Mouse (Mus musculus): ENCODE data around the gene Casc3. TPM values are rescaled to one million over a fixed set of nuclear protein-coding genes. Genes with fewer than 3 reads are reported as not detected.

Gene Casc3
- total RNA-seq, 2 experiments from 2014 or later, result 32.1 to 35.6 TPM

- ATAC-seq (ENCODE audit: poor library complexity, severe bottlenecking), result peak; percentile 100
Observed at GRCm38 (mm10) chr11:98863028-98863750, 58.5 kb downstream of the Casc3 start, which contains the start of gene Wipf2. Wipf2 (plus strand) TSS chr11:98863638.

GRCm38 (mm10) chr11:98863751-98864429 lies 59.2 kb downstream of the Casc3 start:
- ATAC-seq (ENCODE audit: poor library complexity, severe bottlenecking), result peak; percentile 21

GRCm38 (mm10) chr11:98867293-98867692 lies 62.6 kb downstream of the Casc3 start:
- ATAC-seq (ENCODE audit: poor library complexity, severe bottlenecking), result no peak

- ATAC-seq (ENCODE audit: poor library complexity, severe bottlenecking), result no peak
Observed at GRCm38 (mm10) chr11:98869906-98870305, 65.2 kb downstream of the Casc3 start.

DNA sequence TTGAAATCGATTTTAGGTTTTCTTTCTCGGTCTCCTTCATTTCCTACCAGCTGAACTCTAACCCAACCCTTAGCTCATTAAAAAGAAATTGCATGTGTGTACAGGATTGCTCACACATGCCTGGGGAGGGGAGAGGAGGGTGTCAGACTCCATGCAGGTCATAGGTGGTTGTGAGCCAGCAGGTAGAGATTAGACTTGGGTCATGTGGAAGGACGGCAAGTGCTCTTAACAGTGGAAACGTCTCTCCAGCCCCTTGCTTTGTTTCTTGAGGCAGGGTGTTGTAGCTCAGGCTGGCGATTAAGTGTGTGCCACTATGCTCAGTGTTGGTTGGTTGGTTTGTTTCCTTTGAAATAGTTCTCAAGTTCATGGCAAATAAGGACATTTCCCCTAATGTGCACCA lies 66.1 kb downstream of the Casc3 start:
- ATAC-seq (ENCODE audit: poor library complexity, severe bottlenecking), result no peak

DNA sequence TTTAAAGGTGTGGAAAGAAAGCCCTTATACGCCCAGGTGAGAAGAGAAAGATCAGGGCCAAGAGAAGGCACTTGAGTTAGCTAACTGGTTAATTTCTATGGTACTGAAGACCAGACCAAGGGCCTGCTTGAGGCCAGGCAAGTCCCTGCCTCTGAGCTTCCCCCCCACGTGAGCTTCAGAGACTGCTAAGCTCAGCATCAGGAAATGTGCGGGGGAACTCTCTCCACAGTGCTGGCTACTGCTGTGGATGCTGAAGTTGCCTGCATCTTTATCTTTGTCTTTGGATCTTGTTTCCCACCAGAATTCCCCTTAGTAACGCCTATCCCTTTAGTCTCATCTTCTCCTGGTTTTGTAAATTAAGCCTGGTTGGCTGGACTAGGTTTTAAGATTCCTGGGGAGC lies 66.7 kb downstream of the Casc3 start:
- no peak for ATAC-seq (ENCODE audit: poor library complexity, severe bottlenecking)

DNA sequence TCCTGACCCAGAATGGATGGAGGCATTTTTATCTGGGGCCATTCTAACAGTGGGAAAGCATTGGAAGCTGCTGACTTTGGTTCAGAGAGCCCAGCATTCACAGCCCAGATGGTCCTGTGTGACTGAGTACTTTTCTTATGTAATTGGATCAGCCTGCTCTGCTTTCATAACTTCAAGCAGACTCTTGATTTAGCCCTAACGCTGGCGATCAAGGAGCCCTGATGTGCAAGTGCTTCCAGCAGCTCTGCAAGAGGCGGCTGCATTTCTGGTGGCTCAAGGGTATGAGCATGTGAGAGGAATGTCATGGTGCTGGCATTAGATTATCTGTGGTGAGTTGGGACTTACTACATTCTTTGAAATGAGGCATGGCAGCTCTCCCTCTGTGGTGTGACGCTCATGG lies 67.3 kb downstream of the Casc3 start:
- ATAC-seq (ENCODE audit: poor library complexity, severe bottlenecking), result no peak

- no peak for ATAC-seq (ENCODE audit: poor library complexity, severe bottlenecking)
Observed at GRCm38 (mm10) chr11:98873900-98874299, 69.2 kb downstream of the Casc3 start.

DNA sequence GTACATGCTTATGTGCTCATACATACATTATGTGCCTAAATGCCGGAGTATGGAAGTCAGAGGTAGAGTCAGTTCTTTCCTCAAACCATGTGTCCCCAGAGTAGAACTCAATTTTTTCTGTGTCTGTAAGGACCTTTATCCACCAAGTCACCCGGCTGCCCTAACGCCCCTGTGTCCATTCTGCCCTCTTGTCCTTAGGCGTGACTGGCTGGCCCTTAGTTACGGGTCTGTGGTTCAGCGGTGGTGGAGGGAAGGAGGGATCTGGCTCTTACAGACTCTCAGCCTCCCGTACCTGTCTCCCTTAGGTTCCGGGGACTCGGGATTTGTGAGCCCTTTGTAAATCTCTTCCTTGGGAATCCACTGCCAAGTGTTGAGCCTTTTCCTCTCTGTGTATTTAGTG lies 72.3 kb downstream of the Casc3 start:
- no peak for ATAC-seq (ENCODE audit: poor library complexity, severe bottlenecking)

Other genes starting within 250 kb of the Casc3 start
- 5.1 and 7.8 TPM in 2 replicates for gene Ormdl3, start 217.5 kb upstream of the Casc3 start, total RNA-seq (2015)
- gene Ormdl3, start 217.5 kb upstream of the Casc3 start, total RNA-seq (2017), result 6.3 and 8.8 TPM in 2 replicates
- not detected in 2 replicates for gene Lrrc3c, start 206.6 kb upstream of the Casc3 start, total RNA-seq (2015)
- not detected in 2 replicates for gene Lrrc3c, start 206.6 kb upstream of the Casc3 start, total RNA-seq (2017)
- 5.5 and 7.0 TPM in 2 replicates for gene Gm12355, start 179.2 kb upstream of the Casc3 start, total RNA-seq (2015)
- gene Gm12355, start 179.2 kb upstream of the Casc3 start, total RNA-seq (2017), result 1.8 and 3.3 TPM in 2 replicates
- gene Gsdma3, start 178.5 kb upstream of the Casc3 start, total RNA-seq (2015), result not detected in 2 replicates
- gene Gsdma3, start 178.5 kb upstream of the Casc3 start, total RNA-seq (2017), result not detected in 2 replicates
- gene Gsdma2, start 158.1 kb upstream of the Casc3 start, total RNA-seq (2015), result not detected in 2 replicates
- not detected in 2 replicates for gene Gsdma2, start 158.1 kb upstream of the Casc3 start, total RNA-seq (2017)
- 0.25 TPM in 1 of 2 replicates, not detected in the other for gene Gsdma, start 140.6 kb upstream of the Casc3 start, total RNA-seq (2015)
- not detected in 2 replicates for gene Gsdma, start 140.6 kb upstream of the Casc3 start, total RNA-seq (2017)
- 21.7 and 22.6 TPM in 2 replicates for gene Psmd3, start 122.4 kb upstream of the Casc3 start, total RNA-seq (2015)
- gene Psmd3, start 122.4 kb upstream of the Casc3 start, total RNA-seq (2017), result 34.6 and 43.1 TPM in 2 replicates
- gene Csf3, start 103.6 kb upstream of the Casc3 start, total RNA-seq (2015), result not detected in 2 replicates
- gene Csf3, start 103.6 kb upstream of the Casc3 start, total RNA-seq (2017), result not detected in 2 replicates
- 17.9 and 21.5 TPM in 2 replicates for gene Med24, start 75.5 kb upstream of the Casc3 start, total RNA-seq (2015)
- 22.6 and 31.3 TPM in 2 replicates for gene Med24, start 75.5 kb upstream of the Casc3 start, total RNA-seq (2017)
- gene Thra, start 64.3 kb upstream of the Casc3 start, total RNA-seq (2015), result 10.0 and 11.6 TPM in 2 replicates
- gene Thra, start 64.3 kb upstream of the Casc3 start, total RNA-seq (2017), result 8.0 and 9.0 TPM in 2 replicates
- gene Nr1d1, start 29.6 kb upstream of the Casc3 start, total RNA-seq (2015), result 0.11 and 0.25 TPM in 2 replicates
- gene Nr1d1, start 29.6 kb upstream of the Casc3 start, total RNA-seq (2017), result 0.12 and 0.37 TPM in 2 replicates
- gene Msl1, start 9.4 kb upstream of the Casc3 start, total RNA-seq (2015), result 73.7 and 74.9 TPM in 2 replicates
- 111 and 119 TPM in 2 replicates for gene Msl1, start 9.4 kb upstream of the Casc3 start, total RNA-seq (2017)
- 0.25 and 0.49 TPM in 2 replicates for gene Rapgefl1, start 31.9 kb downstream of the Casc3 start, total RNA-seq (2015)
- gene Rapgefl1, start 31.9 kb downstream of the Casc3 start, total RNA-seq (2017), result 0.51 TPM in 1 of 2 replicates, not detected in the other
- 25.9 and 26.6 TPM in 2 replicates for gene Wipf2, start 58.7 kb downstream of the Casc3 start, total RNA-seq (2015)
- 4.9 and 7.0 TPM in 2 replicates for gene Wipf2, start 58.7 kb downstream of the Casc3 start, total RNA-seq (2017)
- gene Cdc6, start 102.9 kb downstream of the Casc3 start, total RNA-seq (2015), result 26.4 and 31.3 TPM in 2 replicates
- gene Cdc6, start 102.9 kb downstream of the Casc3 start, total RNA-seq (2017), result 26.5 and 27.5 TPM in 2 replicates
- gene Rara, start 122.9 kb downstream of the Casc3 start, total RNA-seq (2015), result 124 and 125 TPM in 2 replicates
- gene Rara, start 122.9 kb downstream of the Casc3 start, total RNA-seq (2017), result 38.8 and 43.3 TPM in 2 replicates
- gene Gjd3, start 178.1 kb downstream of the Casc3 start, total RNA-seq (2015), result not detected in 2 replicates
- not detected in 2 replicates for gene Gjd3, start 178.1 kb downstream of the Casc3 start, total RNA-seq (2017)
- gene Top2a, start 219.3 kb downstream of the Casc3 start, total RNA-seq (2015), result 299 and 310 TPM in 2 replicates
- gene Top2a, start 219.3 kb downstream of the Casc3 start, total RNA-seq (2017), result 694 and 703 TPM in 2 replicates
- gene Igfbp4, start 236.3 kb downstream of the Casc3 start, total RNA-seq (2015), result 16.0 and 17.3 TPM in 2 replicates
- 31.3 and 33.3 TPM in 2 replicates for gene Igfbp4, start 236.3 kb downstream of the Casc3 start, total RNA-seq (2017)

Measured in megakaryocyte, adult 5-6 weeks (primary cell).